Mouse (Mus musculus): ENCODE results near the gene Haus4. TPM values are rescaled to one million over a fixed set of nuclear protein-coding genes. Genes with fewer than 3 reads are reported as not detected.

Gene Haus4
- total RNA-seq, 2 experiments from 2014 or later = 1.6 to 4.7 TPM

GRCm38 (mm10) chr14:54509774-54510173, 44.6 kb downstream of the Haus4 start:
- no peak for DNase-seq (ENCODE audit: low spot score in 2 of 2)
- intact Hi-C loops (cut with DNase I) = loop anchor here (10.0 kb wide), 1 partner anchor 45 kb away; the partner anchor contains the start of gene Lrp10

- intact Hi-C loops (cut with DNase I) = no loop called here
- DNase-seq (ENCODE audit: low spot score in 2 of 2) = no peak
These were observed 51.3 kb downstream of the Haus4 start for GRCm38 (mm10) chr14:54503092-54503491.

GRCm38 (mm10) chr14:54501365-54501764, 53.1 kb downstream of the Haus4 start:
- no peak for DNase-seq (ENCODE audit: low spot score in 2 of 2)
- intact Hi-C loops (cut with DNase I) = no loop called here

GRCm38 (mm10) chr14:54499330-54499729, 55.1 kb downstream of the Haus4 start:
- intact Hi-C loops (cut with DNase I) = loop anchor here (10.0 kb wide), 1 partner anchor 435 kb away; no protein-coding TSS in a partner anchor
- DNase-seq (ENCODE audit: low spot score in 2 of 2) = no peak

GRCm38 (mm10) chr14:54496706-54497105, 57.7 kb downstream of the Haus4 start:
- no peak for DNase-seq (ENCODE audit: low spot score in 2 of 2)
- intact Hi-C loops (cut with DNase I) = loop anchor here (2.0 to 10.0 kb wide), 2 partner anchors 268 to 432 kb away; no protein-coding TSS in a partner anchor

GRCm38 (mm10) chr14:54494234-54494633, 60.2 kb downstream of the Haus4 start:
- DNase-seq (ENCODE audit: low spot score in 2 of 2) = peak; percentile 42
- intact Hi-C loops (cut with DNase I) = loop anchor here (5.0 to 10.0 kb wide), 2 partner anchors 67 to 429 kb away; partner anchors contain the start of gene Mrpl52

- no peak for DNase-seq (ENCODE audit: low spot score in 2 of 2)
- intact Hi-C loops (cut with DNase I) = loop anchor here (5.0 to 10.0 kb wide), 2 partner anchors 66 to 428 kb away; partner anchors contain the start of gene Mrpl52
These were observed 61.2 kb downstream of the Haus4 start for GRCm38 (mm10) chr14:54493236-54493635.

- DNase-seq (ENCODE audit: low spot score in 2 of 2) = peak; percentile 45 to 49
- intact Hi-C loops (cut with DNase I) = loop anchor here (5.0 to 10.0 kb wide), 2 partner anchors 65 to 428 kb away; partner anchors contain the start of gene Mrpl52
These were observed 61.9 kb downstream of the Haus4 start for GRCm38 (mm10) chr14:54492345-54493131.

Other genes starting within 250 kb of the Haus4 start
- 10 to 100 TPM; 52.2 to 52.3 TPM for gene Oxa1l, start 193.8 kb downstream of the Haus4 start, total RNA-seq (2021)
- gene Slc7a7, start 136.8 kb downstream of the Haus4 start, total RNA-seq (2021) = 1 to 10 TPM; 1.9 TPM
- 10 to 100 TPM; 84.6 to 88.0 TPM for gene Mrpl52, start 127.7 kb downstream of the Haus4 start, total RNA-seq (2021)
- gene Mmp14, start 123.0 kb downstream of the Haus4 start, total RNA-seq (2021) = 10 to 100 TPM in 1 of 2 experiments, 1 to 10 TPM in 1; 7.2 to 10.8 TPM
- gene Lrp10, start 90.5 kb downstream of the Haus4 start, total RNA-seq (2021) = 10 to 100 TPM; 24.1 to 24.4 TPM
- gene Rem2, start 78.5 kb downstream of the Haus4 start, total RNA-seq (2021) = 1 to 10 TPM; 7.0 to 7.7 TPM
- gene Prmt5, start 37.1 kb downstream of the Haus4 start, total RNA-seq (2021) = 10 to 100 TPM; 47.7 to 58.0 TPM
- gene Ajuba, start 22.9 kb upstream of the Haus4 start, total RNA-seq (2021) = 1 to 10 TPM; 1.5 to 2.0 TPM
- gene 4931414P19Rik, start 51.4 kb upstream of the Haus4 start, total RNA-seq (2021) = 1 to 10 TPM; 6.6 to 8.4 TPM
- gene Psmb5, start 63.4 kb upstream of the Haus4 start, total RNA-seq (2021) = 100 to 1,000 TPM; 164 to 176 TPM
- gene Psmb11, start 66.8 kb upstream of the Haus4 start, total RNA-seq (2021) = under 1 TPM; 0.27 to 0.30 TPM
- not detected for gene Gm17606, start 86.3 kb upstream of the Haus4 start, total RNA-seq (2021)
- gene Cdh24, start 86.7 kb upstream of the Haus4 start, total RNA-seq (2021) = 1 to 10 TPM; 7.0 to 9.6 TPM
- gene 1700123O20Rik, start 131.6 kb upstream of the Haus4 start, total RNA-seq (2021) = 10 to 100 TPM; 22.6 to 23.1 TPM
- gene Acin1, start 132.3 kb upstream of the Haus4 start, total RNA-seq (2021) = 100 to 1,000 TPM; 126 to 237 TPM
- gene Gm29776, start 144.2 kb upstream of the Haus4 start, total RNA-seq (2021) = not detected
- not detected for gene Cebpe, start 157.6 kb upstream of the Haus4 start, total RNA-seq (2021)
- gene Slc7a8, start 227.3 kb upstream of the Haus4 start, total RNA-seq (2021) = 10 to 100 TPM; 54.7 to 64.8 TPM